Mouse (Mus musculus) kidney, postnatal 25 days (tissue): Measurements from ENCODE around the gene Slc1a7.

Experiments used
- DNase-seq, 2 experiments: peaks; one replicate each; pipeline ENCODE4 v3.0.0; 2021; ENCODE audit warnings: mixed read lengths in 2 of 2

Slc1a7 gene

DNA sequence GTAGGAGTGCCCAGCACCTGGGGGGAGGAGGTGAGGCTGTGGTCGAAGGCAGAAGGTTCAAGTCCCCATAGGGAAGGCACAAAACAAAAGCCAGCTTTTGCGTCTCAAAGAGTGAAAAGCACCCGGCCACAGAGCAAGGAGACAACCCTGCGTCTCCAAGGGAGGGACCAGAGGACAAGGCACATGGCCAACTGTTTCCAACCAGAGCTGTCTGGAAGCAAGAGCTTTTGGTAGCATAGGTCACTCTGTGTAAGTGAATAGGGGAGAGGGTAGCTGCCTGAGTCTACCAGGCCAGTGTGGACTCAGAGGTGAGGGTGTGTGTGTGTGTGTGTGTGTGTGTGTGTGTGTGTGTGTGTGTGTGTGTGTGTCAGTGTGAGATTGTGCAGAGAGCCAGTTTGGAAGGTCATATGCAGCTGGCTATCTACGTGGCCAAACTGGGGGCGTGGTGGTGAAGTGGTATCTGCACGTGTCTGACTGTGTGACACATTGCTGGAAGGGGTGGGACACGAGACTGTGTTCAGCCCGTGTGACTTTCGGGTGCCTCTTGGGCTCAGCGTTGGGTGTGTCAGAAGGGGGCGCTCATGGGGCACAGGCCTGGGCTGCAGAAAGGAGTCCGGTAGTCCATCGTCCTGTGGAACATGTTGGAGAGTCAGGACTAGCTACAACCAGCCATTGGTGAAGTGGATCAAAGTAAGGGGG, 47.1 kb downstream of the Slc1a7 start:
- DNase-seq = peak; percentile 49 to 79

DNA sequence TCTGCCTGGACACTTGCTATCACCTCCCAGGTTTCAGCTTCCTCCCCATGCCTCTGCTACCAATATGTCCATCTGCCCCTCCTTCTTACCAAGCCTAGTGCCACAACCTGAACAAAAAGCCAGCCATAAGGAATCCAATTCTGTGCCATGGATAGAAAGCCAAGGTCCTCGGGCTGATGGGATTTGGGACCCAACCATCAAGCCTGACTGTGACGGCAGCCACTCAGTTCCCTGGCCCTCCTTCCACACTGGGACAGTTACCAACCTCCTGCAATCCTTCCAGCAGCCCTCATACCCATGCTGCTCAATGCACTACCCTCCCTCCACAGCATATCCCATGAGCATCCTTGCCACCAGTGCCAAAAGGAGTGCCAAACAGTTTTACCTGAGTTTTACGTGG, 48.2 kb downstream of the Slc1a7 start:
- no peak for DNase-seq

DNA sequence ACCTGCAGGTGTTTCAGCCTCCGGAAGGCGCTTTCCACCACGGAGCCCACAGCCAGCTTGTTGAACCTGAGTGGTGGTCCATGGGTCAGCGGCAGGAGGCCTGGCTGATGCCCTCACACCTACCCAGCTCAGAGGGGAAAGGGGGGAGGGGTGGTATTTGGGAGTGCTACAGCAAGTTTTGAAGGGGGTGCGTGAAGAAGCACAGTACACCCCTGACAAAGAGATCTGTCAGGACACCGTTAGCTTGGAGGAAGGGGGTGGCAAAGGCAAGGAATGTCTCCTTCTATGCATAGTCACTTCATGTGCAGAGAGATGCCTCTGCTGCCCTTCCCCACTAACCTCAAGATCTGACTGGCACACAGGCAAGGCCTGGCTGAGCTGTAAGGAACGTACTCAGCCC, 49.7 kb downstream of the Slc1a7 start:
- DNase-seq = no peak

DNA sequence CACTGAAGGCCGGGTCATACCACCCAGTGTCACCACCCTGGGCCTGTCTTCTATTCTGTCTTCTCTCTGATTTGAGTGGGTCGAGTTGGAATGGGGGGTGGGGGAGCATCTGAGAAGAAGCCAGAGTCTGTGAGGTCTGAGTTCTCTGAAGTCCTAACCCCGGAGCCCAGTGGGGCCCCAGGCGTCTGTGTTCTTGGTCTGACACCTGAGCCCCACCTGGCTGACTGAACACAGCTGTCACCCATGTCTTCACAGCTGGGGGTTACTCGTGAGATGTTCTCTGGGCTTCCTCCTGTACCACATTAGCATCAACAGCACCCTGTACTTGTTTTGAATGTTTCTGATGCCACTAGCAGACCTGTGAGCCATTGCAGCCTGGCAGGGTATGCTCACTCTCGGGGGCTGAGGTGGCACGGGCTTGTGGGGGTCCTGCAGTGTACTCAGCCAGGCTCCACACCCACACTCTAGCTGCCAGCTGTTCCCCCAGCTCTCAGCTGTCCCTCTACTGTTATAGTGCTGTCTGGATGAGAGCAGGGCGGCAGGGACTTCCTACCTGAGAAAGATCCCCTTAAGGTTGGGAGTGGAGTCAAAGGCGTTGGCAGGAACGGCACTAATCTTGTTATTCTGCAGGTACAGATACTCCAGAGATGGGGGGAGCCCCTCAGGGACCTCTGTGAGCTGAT, 50.2 kb downstream of the Slc1a7 start:
- DNase-seq = no peak

DNA sequence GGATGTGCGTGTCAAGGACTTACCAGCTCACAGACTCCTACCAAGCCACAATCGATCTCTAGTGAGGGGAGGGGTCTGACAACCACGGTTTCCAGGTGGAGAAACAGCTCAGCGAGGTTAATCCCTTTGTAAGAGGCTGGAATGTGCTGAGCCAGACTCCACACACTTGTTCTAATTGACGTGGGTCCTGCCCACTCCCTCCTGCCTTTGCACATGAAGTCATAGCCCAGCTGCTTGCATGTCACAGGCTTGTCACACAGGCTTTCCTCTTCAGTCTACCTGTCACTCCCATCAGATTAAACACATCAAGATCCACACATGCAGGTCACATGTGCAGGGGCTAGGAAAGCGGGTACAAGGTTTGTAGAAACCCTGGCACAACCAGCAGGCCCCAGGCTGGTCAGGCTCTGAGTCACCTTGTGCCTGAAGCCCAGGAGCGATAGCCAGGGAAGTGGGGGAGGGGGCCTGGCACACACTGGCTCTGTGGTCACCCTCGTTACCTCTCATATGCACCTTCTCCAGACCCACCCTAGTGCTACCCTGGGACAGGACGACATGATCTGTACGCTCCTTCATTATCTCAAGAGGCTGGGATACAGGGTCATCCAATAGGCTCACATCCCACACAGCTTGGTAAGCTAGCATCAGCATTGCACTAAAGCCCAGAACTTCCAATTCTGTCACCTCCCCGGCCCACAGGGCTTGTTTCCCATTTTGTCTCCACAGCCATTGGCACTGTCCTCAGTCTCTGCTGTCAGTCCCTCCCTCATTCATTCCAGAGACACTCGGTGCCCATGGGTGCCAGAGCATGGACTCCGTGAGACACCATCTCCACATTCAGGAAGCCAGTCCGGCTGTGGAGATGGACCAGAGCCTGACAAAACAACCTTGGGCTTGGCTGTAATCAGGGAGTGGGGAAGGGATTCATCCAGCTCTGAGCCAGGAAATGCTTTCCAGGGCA, 51.1 kb downstream of the Slc1a7 start:
- no peak for DNase-seq

DNA sequence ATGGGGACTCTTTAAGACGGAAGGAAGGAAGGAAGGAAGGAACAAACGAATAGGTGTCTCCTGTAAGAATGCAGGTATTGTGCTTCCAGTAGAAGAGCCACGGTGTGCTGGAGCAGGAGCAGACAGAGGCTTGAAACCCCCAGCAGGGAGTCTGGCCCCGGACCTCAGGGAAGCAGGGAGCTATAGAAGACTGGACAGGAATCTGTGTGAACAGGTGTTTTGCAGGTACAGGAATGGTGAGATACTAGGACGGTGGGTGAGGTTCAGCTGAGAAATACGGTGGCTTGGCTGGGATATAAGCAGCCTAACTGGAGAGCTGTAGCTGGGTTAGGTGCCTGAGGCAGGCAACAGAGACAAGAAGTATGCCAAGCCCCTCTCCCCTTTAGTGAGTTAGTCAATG, 52.0 kb downstream of the Slc1a7 start:
- DNase-seq = no peak

DNA sequence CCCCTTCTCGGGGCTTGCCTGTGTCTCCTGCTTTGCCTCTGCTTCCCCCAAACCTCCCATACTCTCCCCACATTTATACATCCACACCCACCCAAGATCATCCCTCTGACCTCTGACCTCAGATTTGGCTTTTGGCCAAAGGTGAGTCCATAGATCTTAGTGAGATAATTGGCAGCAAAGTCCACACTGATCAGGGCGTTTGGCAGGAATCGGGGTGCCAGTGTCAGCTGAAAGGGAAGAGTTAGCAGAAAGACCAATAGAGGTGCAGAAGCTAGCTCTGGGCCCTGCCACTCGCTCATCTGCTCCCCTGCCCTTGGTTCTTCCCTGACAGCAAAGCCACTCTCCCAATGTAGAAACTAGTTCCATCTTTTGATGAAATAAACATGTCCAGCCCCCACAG, 55.1 kb downstream of the Slc1a7 start:
- DNase-seq = peak; percentile 31 to 63

DNA sequence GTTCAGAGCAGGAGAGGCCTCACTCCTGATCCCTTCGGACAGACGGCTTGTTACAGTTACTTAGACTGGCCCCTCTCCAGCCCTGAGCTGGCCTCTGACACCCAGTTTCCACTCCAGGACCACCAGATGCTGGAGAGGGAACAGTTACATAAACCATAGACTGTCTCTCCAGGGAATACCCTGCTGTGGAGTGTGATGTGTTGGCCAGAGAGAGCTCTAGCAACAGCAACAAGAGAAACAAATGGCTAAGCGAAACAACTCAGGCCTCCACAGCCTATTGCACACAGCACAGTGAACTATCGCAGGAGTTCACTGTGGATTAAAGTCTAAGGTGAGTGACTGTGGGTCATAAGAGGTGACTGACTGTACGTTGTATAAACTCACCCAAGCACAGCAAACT, 56.5 kb downstream of the Slc1a7 start:
- peak; percentile 47 to 91 for DNase-seq

DNA sequence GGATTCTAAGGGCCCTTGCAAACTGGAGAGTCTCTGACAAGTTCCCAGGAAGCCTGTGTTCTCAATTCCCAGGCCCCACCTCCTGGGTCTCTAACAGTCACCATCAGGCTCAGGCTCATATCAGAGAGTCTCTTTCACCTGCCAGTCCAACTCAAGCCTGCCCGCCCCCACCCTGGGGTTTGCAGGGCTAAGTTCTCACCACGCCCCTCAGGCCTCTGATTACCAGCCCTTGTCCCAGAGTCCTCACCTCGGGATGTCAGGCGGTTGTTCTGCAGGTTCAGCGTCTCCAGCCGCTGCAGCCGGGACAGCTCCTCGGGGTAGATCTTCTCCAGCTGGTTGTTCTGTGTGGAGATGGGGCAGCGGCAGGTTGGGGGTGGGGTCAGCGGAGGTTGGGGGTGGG, 57.1 kb downstream of the Slc1a7 start:
- peak; percentile 71 to 92 for DNase-seq

DNA sequence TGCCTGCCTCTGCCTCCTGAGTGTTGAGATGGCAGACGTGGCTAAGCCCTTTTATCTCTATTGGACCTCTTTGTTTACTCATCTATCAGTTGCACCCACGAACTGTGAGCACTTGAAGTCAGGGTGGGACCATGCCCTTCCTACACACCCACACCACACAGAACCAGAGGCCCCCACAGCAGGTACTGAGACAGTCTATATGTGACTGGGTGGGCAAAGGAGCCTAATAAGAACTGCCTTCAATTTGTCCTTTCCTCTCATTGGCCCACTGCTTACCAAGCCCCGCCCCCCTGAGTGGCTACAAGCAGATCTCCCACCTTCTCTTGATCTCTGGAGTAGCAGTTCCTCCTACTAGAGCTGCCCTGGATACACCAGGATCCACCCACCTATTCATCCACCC, 58.1 kb downstream of the Slc1a7 start:
- no peak for DNase-seq

DNA sequence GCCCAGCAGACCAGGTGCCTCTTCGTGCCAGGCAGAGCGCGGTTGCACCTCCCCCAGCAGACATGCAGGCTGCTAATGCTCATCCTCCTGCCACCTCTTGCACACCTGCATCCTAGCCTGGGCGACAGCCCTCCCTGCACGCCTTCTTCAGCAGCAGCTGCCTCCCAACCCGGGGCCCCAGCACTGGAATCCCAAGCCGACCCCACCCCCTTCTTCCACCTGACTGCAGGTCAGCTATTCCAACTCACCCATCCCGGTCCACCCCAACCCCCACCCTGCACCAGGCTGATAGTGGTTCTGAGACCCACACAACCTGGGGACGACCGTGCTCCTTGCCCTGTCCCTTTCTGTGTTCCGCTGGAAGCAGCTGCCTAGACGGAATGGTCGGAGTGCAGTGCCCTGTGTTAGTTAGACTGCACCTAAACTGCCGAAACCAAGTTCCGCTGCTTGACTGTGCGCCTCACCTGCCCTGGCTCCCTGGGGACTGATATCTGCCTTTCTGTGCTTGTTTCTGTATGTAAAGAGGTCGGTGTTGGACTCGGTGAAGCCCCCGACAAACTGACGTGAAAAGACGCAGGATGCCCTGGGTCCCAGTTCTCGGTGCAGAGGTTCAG, 62.9 kb downstream of the Slc1a7 start:
- peak; percentile 19 to 67 for DNase-seq

DNA sequence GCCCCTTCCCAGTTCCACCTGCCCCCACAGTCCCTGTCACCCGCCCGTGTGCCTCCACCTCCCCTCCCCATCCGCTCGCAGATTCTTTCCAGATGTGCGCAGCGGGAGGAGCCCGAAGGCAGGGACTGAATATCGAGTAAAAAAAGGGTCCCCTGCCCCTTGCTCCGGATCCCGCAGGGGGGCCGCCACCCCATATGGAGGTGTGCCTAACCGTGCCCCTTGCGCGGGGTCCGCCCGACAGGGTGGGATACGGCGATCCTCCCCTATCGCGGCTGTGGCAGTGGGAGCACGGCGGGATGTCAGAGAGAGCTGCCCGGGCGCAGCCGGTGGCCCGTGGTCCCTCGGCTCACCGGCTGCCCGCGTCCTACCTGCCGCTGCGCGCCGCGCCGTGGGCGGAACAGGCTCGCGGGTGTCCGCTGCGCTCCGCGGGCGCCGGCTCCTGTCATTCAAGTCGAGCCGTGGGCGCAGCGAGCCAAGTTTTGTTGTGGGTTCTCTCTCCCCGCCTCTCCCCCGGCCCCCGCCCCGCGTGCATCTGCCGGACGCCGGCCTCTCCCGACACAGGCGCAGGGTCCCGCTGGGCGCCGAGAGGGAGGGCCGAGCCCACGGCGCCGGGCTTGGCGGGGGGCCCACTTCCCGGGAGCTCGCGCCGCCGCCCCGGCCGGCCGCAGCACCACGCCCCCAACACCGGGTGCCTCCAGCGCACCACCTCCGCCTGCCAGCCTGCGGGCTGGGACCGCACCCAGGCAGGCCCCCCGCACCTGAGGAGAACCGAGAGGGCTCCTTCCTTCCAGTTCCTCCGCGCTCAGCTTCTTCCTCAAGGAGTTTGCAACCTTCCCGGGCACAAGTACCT, 63.6 kb downstream of the Slc1a7 start:
- peak; percentile 60 to 80 for DNase-seq

DNA sequence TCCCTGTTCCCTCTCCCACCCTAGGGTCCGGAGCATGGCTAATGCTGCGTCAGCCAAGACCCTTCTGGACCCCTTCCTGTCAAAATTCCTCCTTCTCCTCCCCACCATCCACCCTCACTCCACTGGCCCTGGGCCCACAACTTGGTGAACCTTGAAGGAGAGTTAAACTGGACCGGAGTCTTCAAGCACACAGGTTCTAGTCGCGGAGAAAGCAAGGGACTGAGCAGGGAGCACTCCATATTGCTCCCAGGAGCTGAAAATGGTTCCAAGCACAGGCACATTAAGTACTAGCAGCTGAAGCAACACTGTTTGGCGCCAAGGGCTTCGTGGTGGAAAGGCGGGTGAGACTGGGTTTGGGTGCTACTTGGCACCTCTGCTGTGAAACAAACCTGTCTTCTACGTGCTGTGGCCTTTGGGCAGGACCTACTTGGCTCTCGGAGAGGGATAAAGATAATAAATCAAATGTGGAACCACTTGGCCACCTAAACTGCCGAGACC, 64.3 kb downstream of the Slc1a7 start:
- no peak for DNase-seq

DNA sequence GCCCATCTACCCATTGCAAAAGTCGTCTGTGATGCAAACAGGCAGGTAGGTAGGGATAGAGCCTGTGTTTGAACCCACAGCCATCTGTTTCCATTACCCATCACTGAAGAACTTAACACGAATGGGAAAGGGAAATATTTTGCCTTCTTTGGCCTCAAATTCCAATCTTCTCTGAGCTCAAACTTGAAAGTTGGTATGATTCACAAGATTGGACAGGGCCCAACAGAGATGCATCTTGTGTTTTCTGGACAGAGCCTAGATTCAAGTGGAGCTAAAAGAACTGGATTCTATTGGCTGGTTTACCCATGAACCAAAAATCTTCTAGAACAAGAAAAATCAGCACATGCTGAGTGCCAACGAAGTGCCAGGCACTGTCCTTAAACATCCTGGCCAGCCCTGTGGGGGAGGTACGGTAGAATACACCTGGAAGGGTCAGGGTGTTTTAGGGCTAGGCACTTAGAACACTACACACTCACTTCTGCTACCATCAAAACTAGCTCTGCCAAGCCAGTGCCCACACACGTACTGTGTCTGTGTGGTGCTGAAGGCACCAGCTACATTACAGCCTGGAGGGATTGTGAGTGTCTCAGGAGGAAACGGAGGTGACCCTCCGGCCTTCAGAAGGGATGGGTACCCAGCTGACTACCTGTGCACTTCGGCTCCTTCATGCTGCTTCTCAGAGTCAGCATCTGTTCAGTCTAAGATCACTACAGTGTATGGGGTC, 65.1 kb downstream of the Slc1a7 start:
- no peak for DNase-seq

DNA sequence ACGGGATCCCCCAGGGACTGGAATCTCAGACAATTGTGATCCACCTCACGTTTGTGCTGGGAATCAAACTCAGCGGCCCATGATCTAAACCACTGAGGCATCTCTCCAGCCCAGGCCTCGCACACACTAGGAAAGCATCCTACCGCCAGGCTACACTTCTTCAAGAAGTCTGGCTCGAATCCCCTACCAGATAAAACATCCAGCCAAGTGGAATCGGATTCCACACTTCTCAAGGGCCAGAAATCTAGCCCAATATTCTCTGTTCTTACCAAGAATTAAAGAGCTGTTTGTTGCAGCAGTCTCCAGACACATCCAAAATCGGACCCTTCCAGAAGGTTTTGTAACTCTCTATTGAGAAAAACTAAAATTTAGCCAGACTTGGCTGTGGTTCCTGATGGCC, 68.9 kb downstream of the Slc1a7 start:
- no peak for DNase-seq

DNA sequence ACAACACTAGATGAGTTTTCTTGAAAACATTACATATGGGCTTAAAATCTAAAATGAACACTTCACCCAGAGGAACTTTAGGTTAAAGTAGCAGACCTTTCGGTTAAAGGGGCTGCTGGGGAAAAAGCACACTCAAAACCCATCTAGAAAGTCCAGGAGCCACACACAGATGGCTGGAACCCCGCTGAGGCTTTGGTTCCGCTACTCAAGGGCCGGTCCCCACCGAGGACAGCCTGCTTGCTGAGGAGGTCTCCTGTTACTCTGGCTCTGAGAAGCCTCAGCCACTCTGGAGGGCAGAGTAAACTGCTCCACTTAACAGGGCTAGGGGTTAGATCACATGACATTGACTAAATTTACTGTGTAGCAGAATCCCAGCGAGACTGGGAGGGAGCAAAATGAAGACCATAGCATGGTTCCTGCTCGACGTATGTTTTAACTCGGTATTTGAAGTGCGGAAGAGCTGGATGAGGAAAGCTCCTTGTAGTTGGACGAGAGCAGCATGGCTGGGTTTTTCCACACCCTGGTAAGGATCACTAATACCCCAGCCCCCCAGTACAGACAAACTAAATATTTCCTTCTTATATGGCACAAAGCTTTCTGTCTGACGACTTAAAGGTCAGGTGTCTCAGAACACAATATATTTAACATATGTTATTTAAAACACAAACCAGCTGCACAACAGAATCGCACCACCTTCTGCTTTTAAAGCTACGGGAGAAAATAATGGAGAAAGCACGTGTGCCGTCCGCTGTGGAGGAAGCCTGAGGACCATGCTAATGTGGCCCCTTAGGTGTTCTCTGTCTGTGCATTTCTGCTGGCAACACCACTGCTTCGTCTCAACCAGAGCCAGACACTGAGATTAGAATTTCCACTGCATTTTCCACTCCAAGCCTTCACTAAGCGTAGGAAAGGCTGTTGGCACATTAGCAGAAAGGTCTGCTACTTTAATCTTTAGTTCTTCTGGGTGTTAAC, 77.3 kb downstream of the Slc1a7 start:
- DNase-seq = no peak

DNA sequence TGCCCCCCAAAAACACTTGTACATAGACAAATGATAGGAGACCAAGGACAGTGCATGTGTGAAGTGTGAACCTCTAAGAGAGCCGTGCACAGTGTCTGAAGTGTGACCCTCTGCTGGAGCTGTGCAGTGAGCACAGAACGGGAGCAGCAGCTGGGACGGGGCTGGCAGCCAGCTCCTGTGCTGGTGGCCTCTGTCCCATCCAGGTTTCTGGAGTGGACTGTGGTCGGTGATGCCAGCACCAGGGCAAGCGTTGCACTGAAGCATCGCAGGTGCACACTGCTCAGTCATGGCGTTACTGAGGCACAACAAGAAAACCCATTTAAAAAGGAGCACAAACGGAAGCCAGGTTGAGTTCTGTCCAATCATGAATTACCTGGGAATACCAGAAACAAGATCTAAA, 78.0 kb downstream of the Slc1a7 start:
- DNase-seq = no peak

DNA sequence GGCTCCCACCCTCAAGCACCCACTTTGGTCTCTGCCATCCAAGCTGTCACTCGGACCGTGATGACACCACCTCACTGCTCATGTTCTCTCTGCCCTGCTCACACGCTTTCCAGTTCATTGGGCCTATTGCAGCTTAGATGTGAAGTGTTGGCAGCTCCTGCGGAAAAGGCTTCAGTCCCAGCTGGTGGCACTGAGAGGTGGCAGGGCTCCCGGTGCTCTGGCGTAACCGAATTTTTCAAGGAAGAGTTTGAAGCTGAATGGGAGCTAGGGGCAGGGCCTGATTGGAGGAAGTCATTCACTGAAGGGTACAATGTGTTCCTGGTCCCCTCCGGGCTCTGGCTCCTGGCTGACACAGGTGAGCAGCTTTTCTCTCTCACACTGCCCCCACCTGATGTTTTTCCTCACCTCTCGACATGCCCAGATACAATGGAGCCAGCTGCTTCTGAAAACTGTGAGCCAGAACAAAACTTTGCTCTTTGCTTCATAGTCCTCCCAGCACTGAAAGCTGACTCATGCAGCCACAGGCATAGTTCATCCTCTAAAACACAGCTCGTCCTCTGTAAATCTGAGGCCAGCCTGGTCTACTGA, 83.6 kb downstream of the Slc1a7 start:
- DNase-seq = peak; percentile 5 to 65

DNA sequence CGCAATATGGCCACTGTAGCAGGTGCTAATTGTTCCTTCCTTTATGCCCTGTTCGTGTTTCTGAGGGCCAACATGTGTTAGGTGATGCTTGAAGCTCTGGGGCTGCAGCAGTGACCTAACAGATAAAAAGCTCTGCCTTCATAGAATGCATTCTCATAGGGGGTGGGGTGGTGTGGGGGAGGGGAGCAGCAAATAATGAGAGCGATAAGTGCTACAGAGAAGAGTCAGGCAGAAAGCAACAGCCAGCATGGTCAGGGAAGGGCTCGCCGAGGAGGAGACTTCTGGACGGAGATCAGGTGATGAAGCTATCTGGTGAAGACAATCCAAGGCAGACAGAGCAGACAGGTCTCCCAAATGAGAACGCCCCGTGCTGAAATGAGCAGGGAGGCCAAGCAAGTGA, 84.5 kb downstream of the Slc1a7 start:
- no peak for DNase-seq

DNA sequence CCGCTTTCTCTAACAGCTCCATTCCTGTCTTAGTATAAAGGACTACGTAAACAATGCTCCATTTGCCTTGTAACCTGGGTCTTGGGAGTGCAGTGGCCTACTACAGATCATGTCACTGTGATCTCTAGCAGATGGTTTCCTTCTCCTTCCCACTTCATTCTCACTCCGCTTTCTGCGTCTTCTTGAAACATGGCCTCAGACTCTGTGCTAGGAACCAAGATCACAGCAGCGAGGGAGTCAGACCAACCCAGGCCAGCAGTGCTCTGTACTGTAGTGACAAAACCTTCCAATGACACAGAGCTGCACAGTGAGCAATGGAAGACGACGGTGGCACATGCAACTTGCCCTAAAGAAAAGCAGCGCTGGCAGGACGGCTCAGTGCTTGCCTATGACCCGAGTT, 87.7 kb downstream of the Slc1a7 start:
- no peak for DNase-seq
